Mouse (Mus musculus) brain, embryonic 14.5 days (tissue): Measurements from ENCODE around the gene Nptn.

Experiments
- CTCF ChIP-seq: fragments of 200-500 bp; IDR thresholded peaks from 2 replicates; pipeline ENCODE4 v1.5.1; 2012; ENCODE audit warnings: inconsistent platforms, mild to moderate bottlenecking, moderate library complexity, borderline replicate concordance; ENCODE audit not compliant: insufficient read depth, insufficient read length; ENCODE audit errors: extremely low read depth
- POLR2A ChIP-seq: fragments of 200-500 bp; IDR thresholded peaks from 2 replicates; pipeline ENCODE4 v1.6.1; 2012; ENCODE audit warnings: mild to moderate bottlenecking, inconsistent platforms, borderline replicate concordance; ENCODE audit not compliant: poor library complexity, insufficient read depth, insufficient read length, severe bottlenecking; ENCODE audit errors: extremely low read depth

DNA sequence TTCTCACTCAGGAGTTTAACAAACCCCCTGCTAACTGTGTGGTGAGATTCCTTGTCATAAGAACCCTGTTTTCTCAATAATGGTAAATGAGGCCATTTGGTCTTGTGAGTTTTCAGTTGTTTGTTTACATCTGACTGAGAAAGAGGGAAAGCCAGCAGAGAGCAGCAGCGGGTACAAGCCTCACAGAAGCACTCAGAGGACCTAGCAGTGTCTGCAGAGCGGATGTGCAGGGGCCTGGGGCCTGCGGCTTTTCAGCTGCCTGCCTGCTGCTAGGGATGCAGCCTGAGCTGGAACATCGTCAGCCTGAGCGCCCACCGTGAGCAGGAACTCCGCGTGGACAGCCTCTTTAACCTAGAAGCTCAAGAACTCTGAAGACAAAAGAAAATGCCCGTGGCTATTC is 84.2 kb downstream of the Nptn start:
- TF ChIP-seq CTCF (no peak), POLR2A (no peak)
